Mouse (Mus musculus) embryonic facial prominence, embryonic 13.5 days (tissue): ENCODE results near the gene Aplp1. TPM values are rescaled to one million over a fixed set of nuclear protein-coding genes. Genes with fewer than 3 reads are reported as not detected.

Experiments
- ATAC-seq: fragments of 200-750 bp; cut with Nextera tagmentation; 2 replicates; pipeline ENCODE4 v1.8.0; 2017; ENCODE audit warnings: low read depth; ENCODE audit not compliant: insufficient number of reproducible peaks, insufficient read depth, low FRiP score, low TSS enrichment
- H3K27ac ChIP-seq: fragments of 300-500 bp; sonication (generic); 2 replicates; pipeline ENCODE4 v1.5.1; 2015; ENCODE audit warnings: moderate library complexity, mild to moderate bottlenecking, inconsistent platforms
- H3K27me3 ChIP-seq: fragments of 300-500 bp; sonication (generic); 2 replicates; pipeline ENCODE4 v1.6.1; 2015; ENCODE audit warnings: mild to moderate bottlenecking, inconsistent platforms
- H3K36me3 ChIP-seq: fragments of 300-500 bp; sonication (generic); 2 replicates; pipeline ENCODE4 v1.6.1; 2015; ENCODE audit warnings: mild to moderate bottlenecking, inconsistent platforms
- H3K4me1 ChIP-seq: fragments of 300-500 bp; sonication (generic); 2 replicates; pipeline ENCODE4 v1.6.1; 2015; ENCODE audit warnings: inconsistent platforms
- H3K4me2 ChIP-seq: fragments of 300-500 bp; sonication (generic); 2 replicates; pipeline ENCODE4 v1.6.1; 2015; ENCODE audit warnings: moderate library complexity, mild to moderate bottlenecking, inconsistent platforms
- H3K4me3 ChIP-seq: fragments of 300-500 bp; sonication (generic); 2 replicates; pipeline ENCODE4 v1.5.1; 2015; ENCODE audit warnings: mild to moderate bottlenecking, inconsistent platforms
- H3K9ac ChIP-seq: fragments of 300-500 bp; sonication (generic); 2 replicates; pipeline ENCODE4 v1.6.1; 2015; ENCODE audit warnings: mild to moderate bottlenecking, inconsistent platforms
- H3K9me3 ChIP-seq: fragments of 300-500 bp; sonication (generic); 2 replicates; pipeline ENCODE4 v1.6.1; 2016; ENCODE audit warnings: inconsistent platforms
- WGBS: fragments of 180-500 bp; shearing (Covaris S2); methylation state at CpG from one replicate; pipeline ENCODE4 v1.1.7; 2015; ENCODE audit warnings: mixed read lengths; 5-methylcytosine and 5-hydroxymethylcytosine counted together
- polyA plus RNA-seq: library from polyadenylated mRNA; unstranded; fragments of >200 nt; fragmentation: Nextera tagmentation; extraction: Ambion mirVana; gene quantifications from 2 replicates; pipeline ENCODE4 v1.2.1, GENCODE M21; 2015

Gene Aplp1
- polyA plus RNA-seq, 1 experiment from 2014 or later: 53.4 TPM

- H3K4me2 ChIP-seq: no peak overlapping the region
- no peak overlapping the region for H3K4me3 ChIP-seq
- 11% methylated on average over 6 of the region's 6 CpGs for whole genome bisulfite sequencing
- H3K27me3 ChIP-seq: peaks cover 90% of the 10 kb centered on the region
- H3K9me3 ChIP-seq: no peaks in the 10 kb centered on the region
- ATAC-seq: no peak
- H3K4me1 ChIP-seq: peaks cover 6% of the 10 kb centered on the region; the same call in 1 of the 2 replicates
- no peak overlapping the region for H3K27ac ChIP-seq
- H3K36me3 ChIP-seq: no peaks in the 10 kb centered on the region
- no peak overlapping the region for H3K9ac ChIP-seq
Measured at GRCm38 (mm10) chr7:30464816-30465300, 19.5 kb upstream of the Aplp1 start.

GRCm38 (mm10) chr7:30463996-30464395, 18.7 kb upstream of the Aplp1 start:
- Histone ChIP-seq H3K27ac (no peak overlapping the region), H3K36me3 (no peaks in the 10 kb centered on the region), H3K4me1 (peaks cover 6% of the 10 kb centered on the region; the same call in 1 of the 2 replicates), H3K27me3 (peaks cover 97% of the 10 kb centered on the region), H3K9me3 (no peaks in the 10 kb centered on the region), H3K4me2 (no peak overlapping the region), H3K4me3 (no peak overlapping the region), H3K9ac (no peak overlapping the region)
- 14% methylated on average over 4 of the region's 4 CpGs for WGBS
- no peak for ATAC-seq

- WGBS: 25% methylated on average over 6 of the region's 7 CpGs
- Histone ChIP-seq H3K4me3 (no peak overlapping the region), H3K27ac (no peak overlapping the region), H3K27me3 (peaks cover 100% of the 10 kb centered on the region), H3K9ac (no peak overlapping the region), H3K4me1 (peaks cover 6% of the 10 kb centered on the region; the same call in 1 of the 2 replicates), H3K9me3 (no peaks in the 10 kb centered on the region), H3K36me3 (no peaks in the 10 kb centered on the region), H3K4me2 (no peak overlapping the region)
- no peak for ATAC-seq
Measured at GRCm38 (mm10) chr7:30463568-30463967, 18.2 kb upstream of the Aplp1 start.

- peaks cover 19% of the 10 kb centered on the region for H3K4me1 ChIP-seq
- no peak overlapping the region for H3K4me3 ChIP-seq
- H3K9ac ChIP-seq: no peak overlapping the region
- H3K9me3 ChIP-seq: no peaks in the 10 kb centered on the region
- no peaks in the 10 kb centered on the region for H3K36me3 ChIP-seq
- ATAC-seq: no peak
- H3K4me2 ChIP-seq: no peak overlapping the region
- H3K27ac ChIP-seq: no peak overlapping the region
- H3K27me3 ChIP-seq: peaks cover 100% of the 10 kb centered on the region
- 33% methylated on average over 6 of the region's 6 CpGs for WGBS
Measured at GRCm38 (mm10) chr7:30459484-30459883, 14.1 kb upstream of the Aplp1 start.

- Histone ChIP-seq H3K27me3 (peaks cover 100% of the 10 kb centered on the region), H3K4me3 (peak within 1 kb of the TSS; percentile 23), H3K4me1 (peaks cover 23% of the 10 kb centered on the region), H3K27ac (no peak within 1 kb of the TSS), H3K4me2 (peak within 1 kb of the TSS; percentile 45), H3K9me3 (no peaks in the 10 kb centered on the region), H3K9ac (peak within 1 kb of the TSS; percentile 37; the same call in 1 of the 2 replicates), H3K36me3 (no peaks in the 10 kb centered on the region)
- no peak for ATAC-seq
- 2% methylated on average over 16 of the region's 16 CpGs for WGBS
Measured at GRCm38 (mm10) chr7:30457629-30458330, 12.4 kb upstream of the Aplp1 start, which contains the start of the genes Kirrel2 and Nphs1. TSS of gene Kirrel2 (minus strand) at chr7:30457690. TSS of gene Nphs1 (plus strand) at chr7:30458315.

GRCm38 (mm10) chr7:30456911-30457628, 11.7 kb upstream of the Aplp1 start:
- Histone ChIP-seq H3K9me3 (no peaks in the 10 kb centered on the region), H3K27me3 (peaks cover 99% of the 10 kb centered on the region), H3K27ac (no peak overlapping the region), H3K4me3 (peak overlapping the region; percentile 23; the same call in 1 of the 2 replicates), H3K4me2 (peak overlapping the region; percentile 45), H3K4me1 (peaks cover 23% of the 10 kb centered on the region), H3K36me3 (no peaks in the 10 kb centered on the region), H3K9ac (peak overlapping the region; percentile 37; the same call in 1 of the 2 replicates)
- WGBS: under 1% methylated on average over 31 of the region's 31 CpGs
- ATAC-seq: no peak

- Histone ChIP-seq H3K36me3 (no peaks in the 10 kb centered on the region), H3K4me2 (peak overlapping the region; percentile 45), H3K4me3 (peak overlapping the region; percentile 23; the same call in 1 of the 2 replicates), H3K9ac (peak overlapping the region; percentile 37; the same call in 1 of the 2 replicates), H3K4me1 (peaks cover 23% of the 10 kb centered on the region), H3K27me3 (peaks cover 99% of the 10 kb centered on the region), H3K9me3 (no peaks in the 10 kb centered on the region), H3K27ac (no peak overlapping the region)
- ATAC-seq: no peak
- WGBS: under 1% methylated on average over 9 of the region's 9 CpGs
Measured at GRCm38 (mm10) chr7:30456487-30456886, 11.2 kb upstream of the Aplp1 start.

- ATAC-seq: no peak
- H3K36me3 ChIP-seq: no peaks in the 10 kb centered on the region
- H3K27me3 ChIP-seq: peaks cover 97% of the 10 kb centered on the region
- H3K9me3 ChIP-seq: no peaks in the 10 kb centered on the region
- H3K4me1 ChIP-seq: peaks cover 23% of the 10 kb centered on the region
- no peak overlapping the region for H3K27ac ChIP-seq
- H3K9ac ChIP-seq: no peak overlapping the region
- 0 out of 2 replicates have a peak overlapping the region, but pooled peaks have one; percentile 16 for H3K4me3 ChIP-seq
- no peak overlapping the region for H3K4me2 ChIP-seq
- WGBS: 6% methylated on average over 6 of the region's 6 CpGs
Measured at GRCm38 (mm10) chr7:30454259-30454658, 8.9 kb upstream of the Aplp1 start.

- 1% methylated on average over 25 of the region's 25 CpGs for WGBS
- Histone ChIP-seq H3K27ac (no peak overlapping the region), H3K36me3 (no peaks in the 10 kb centered on the region)
Measured at GRCm38 (mm10) chr7:30453766-30454165, 8.4 kb upstream of the Aplp1 start.

GRCm38 (mm10) chr7:30453327-30453726, 8.0 kb upstream of the Aplp1 start:
- Histone ChIP-seq H3K4me1 (peaks cover 23% of the 10 kb centered on the region), H3K4me2 (no peak overlapping the region), H3K4me3 (no peak overlapping the region), H3K27me3 (peaks cover 88% of the 10 kb centered on the region), H3K9me3 (no peaks in the 10 kb centered on the region), H3K36me3 (no peaks in the 10 kb centered on the region), H3K27ac (no peak overlapping the region), H3K9ac (no peak overlapping the region)
- 11% methylated on average over 25 of the region's 25 CpGs for WGBS
- no peak for ATAC-seq

More at GRCm38 (mm10) chr7:30453766-30454165, 8.4 kb upstream of the Aplp1 start:
- Histone ChIP-seq H3K9ac (no peak overlapping the region), H3K9me3 (no peaks in the 10 kb centered on the region), H3K4me1 (peaks cover 23% of the 10 kb centered on the region), H3K4me3 (peak overlapping the region; percentile 16; the same call in 1 of the 2 replicates), H3K4me2 (no peak overlapping the region), H3K27me3 (peaks cover 92% of the 10 kb centered on the region)
- no peak for ATAC-seq

- Histone ChIP-seq H3K4me3 (no peak overlapping the region), H3K27ac (no peak overlapping the region), H3K9ac (no peak overlapping the region), H3K36me3 (no peaks in the 10 kb centered on the region), H3K9me3 (no peaks in the 10 kb centered on the region), H3K4me1 (peaks cover 10% of the 10 kb centered on the region), H3K4me2 (no peak overlapping the region), H3K27me3 (peaks cover 63% of the 10 kb centered on the region)
- no peak for ATAC-seq
- 69% methylated on average over 7 of the region's 7 CpGs for WGBS
Measured at GRCm38 (mm10) chr7:30450241-30450640, 4.9 kb upstream of the Aplp1 start.
